Mouse (Mus musculus) forebrain, embryonic 14.5 days (tissue): ENCODE data around the gene Taf6. TPM values are rescaled to one million over a fixed set of nuclear protein-coding genes. Genes with fewer than 3 reads are reported as not detected.

Experiments
- microRNA counts: library from miRNA; unstranded; fragments of <30 nt; microRNA quantifications from one replicate; lab custom pipeline; 2016
- microRNA-seq: library from miRNA; unstranded; fragments of <30 nt; microRNA quantifications from one replicate; pipeline ENCODE4, GENCODE M21; 2016
- polyA plus RNA-seq: library from polyadenylated mRNA; unstranded; fragments of >200 nt; fragmentation: Nextera tagmentation; extraction: Ambion mirVana; gene quantifications from 2 replicates; pipeline ENCODE4 v1.2.1, GENCODE M21; 2014

The Taf6 gene
- polyA plus RNA-seq, 1 experiment from 2014 or later: 95.4 TPM

MicroRNAs encoded within 50 kb of the gene (microRNA counts, 519-probe panel; counts per million panel counts)
- 5,858 counts per million, percentile 88 among the panel's probes with 10 or more counts for microRNA mmu-miR-106b (lab: Ali Mortazavi, UCI)
- microRNA mmu-miR-25 (lab: Ali Mortazavi, UCI): 6,247 counts per million, percentile 92 among the panel's probes with 10 or more counts
- microRNA mmu-miR-93 (lab: Ali Mortazavi, UCI): 5,731 counts per million, percentile 87 among the panel's probes with 10 or more counts

Small RNA genes within 50 kb of the gene (microRNA-seq; reads per million reads assigned to microRNA genes)
- gene Mir106b: 8,313 reads per million, percentile 96 among the genes with 10 or more reads in this experiment
- gene Mir25: 639 reads per million, percentile 78 among the genes with 10 or more reads in this experiment
- 11,598 reads per million, percentile 97 among the genes with 10 or more reads in this experiment for gene Mir93

Other genes starting within 250 kb of the Taf6 start
- 0.07 and 0.08 TPM in 2 replicates for gene Gjc3, start 224.4 kb downstream of the Taf6 start, polyA plus RNA-seq
- gene Azgp1, start 205.9 kb downstream of the Taf6 start, polyA plus RNA-seq: not detected in 2 replicates
- not detected in 2 replicates for gene Smok3a, start 166.2 kb downstream of the Taf6 start, polyA plus RNA-seq
- gene Smok3b, start 166.0 kb downstream of the Taf6 start, polyA plus RNA-seq: not detected in 2 replicates
- not detected in 2 replicates for gene Smok3c, start 134.3 kb downstream of the Taf6 start, polyA plus RNA-seq
- gene Zkscan1, start 102.4 kb downstream of the Taf6 start, polyA plus RNA-seq: 32.6 and 36.6 TPM in 2 replicates
- gene Zscan21, start 70.5 kb downstream of the Taf6 start, polyA plus RNA-seq: 137 and 147 TPM in 2 replicates
- gene Zfp113, start 31.7 kb downstream of the Taf6 start, polyA plus RNA-seq: 21.8 and 24.3 TPM in 2 replicates
- gene Cops6, start 26.4 kb downstream of the Taf6 start, polyA plus RNA-seq: 249 and 270 TPM in 2 replicates
- gene Ap4m1, start 15.4 kb downstream of the Taf6 start, polyA plus RNA-seq: 16.4 and 17.0 TPM in 2 replicates
- gene Mcm7, start 15.0 kb downstream of the Taf6 start, polyA plus RNA-seq: 176 and 181 TPM in 2 replicates
- gene Cnpy4, start within 50 bp of the Taf6 start, polyA plus RNA-seq: 36.4 and 37.1 TPM in 2 replicates
- 11.9 and 13.1 TPM in 2 replicates for gene Mblac1, start 6.9 kb upstream of the Taf6 start, polyA plus RNA-seq
- not detected in 2 replicates for gene Nxpe5, start 38.4 kb upstream of the Taf6 start, polyA plus RNA-seq
- gene Lamtor4, start 68.0 kb upstream of the Taf6 start, polyA plus RNA-seq: 73.7 and 88.2 TPM in 2 replicates
- gene BC037034, start 76.6 kb upstream of the Taf6 start, polyA plus RNA-seq: 8.9 and 9.8 TPM in 2 replicates
- 1.3 and 1.8 TPM in 2 replicates for gene Gal3st4, start 85.4 kb upstream of the Taf6 start, polyA plus RNA-seq
- 0.09 TPM in 1 of 2 replicates, not detected in the other for gene Gm43720, start 92.5 kb upstream of the Taf6 start, polyA plus RNA-seq
- 34.9 and 37.8 TPM in 2 replicates for gene Gpc2, start 92.6 kb upstream of the Taf6 start, polyA plus RNA-seq
- 2.3 and 4.0 TPM in 2 replicates for gene Stag3, start 92.8 kb upstream of the Taf6 start, polyA plus RNA-seq
- not detected in 2 replicates for gene Pvrig, start 154.5 kb upstream of the Taf6 start, polyA plus RNA-seq